Mouse (Mus musculus) midbrain, embryonic 11.5 days (tissue): ENCODE results near the gene Anapc15-ps. TPM values are rescaled to one million over a fixed set of nuclear protein-coding genes. Genes with fewer than 3 reads are reported as not detected.
A peak's percentile ranks its signal among the peaks of the same experiment; 100 is the strongest.

Experiments used
- ATAC-seq: fragments of 200-750 bp; cut with Nextera tagmentation; 2 replicates; pipeline ENCODE4 v1.8.0; 2017; ENCODE audit warnings: moderate TSS enrichment, moderate library complexity; ENCODE audit not compliant: low FRiP score
- DNase-seq: peaks from one replicate; pipeline ENCODE4 v3.0.0; 2015; ENCODE audit warnings: low spot score; ENCODE audit errors: missing footprints
- H3K27ac ChIP-seq: fragments of 300-500 bp; sonication (generic); 2 replicates; pipeline ENCODE4 v1.5.1; 2014; ENCODE audit warnings: low read depth, low read length
- H3K27me3 ChIP-seq: fragments of 300-500 bp; sonication (generic); 2 replicates; pipeline ENCODE4 v1.6.1; 2014; ENCODE audit warnings: mild to moderate bottlenecking, low read length, moderate library complexity, mixed read lengths; ENCODE audit not compliant: control insufficient read depth, insufficient read depth
- H3K36me3 ChIP-seq: fragments of 300-500 bp; sonication (generic); 2 replicates; pipeline ENCODE4 v1.6.1; 2014; ENCODE audit warnings: mild to moderate bottlenecking, low read length, moderate library complexity, mixed read lengths; ENCODE audit not compliant: control insufficient read depth, insufficient read depth
- H3K4me1 ChIP-seq: fragments of 300-500 bp; sonication (generic); 2 replicates; pipeline ENCODE4 v1.6.1; 2014; ENCODE audit warnings: low read length; ENCODE audit not compliant: control insufficient read depth, insufficient read depth
- H3K4me2 ChIP-seq: fragments of 300-500 bp; sonication (generic); 2 replicates; pipeline ENCODE4 v1.6.1; 2014; ENCODE audit warnings: mild to moderate bottlenecking, moderate library complexity
- H3K4me3 ChIP-seq: fragments of 300-500 bp; sonication (generic); 2 replicates; pipeline ENCODE4 v1.5.1; 2014; ENCODE audit warnings: low read depth, low read length
- H3K9ac ChIP-seq: fragments of 300-500 bp; sonication (generic); 2 replicates; pipeline ENCODE4 v1.6.1; 2014; ENCODE audit warnings: low read length
- H3K9me3 ChIP-seq: fragments of 300-500 bp; sonication (generic); 2 replicates; pipeline ENCODE4 v1.6.1; 2016; ENCODE audit warnings: low read length; ENCODE audit not compliant: control insufficient read depth
- WGBS: fragments of 180-500 bp; shearing (Covaris S2); extraction: QIAGEN DNeasy Blood & Tissue Kit; methylation state at CpG from one replicate; pipeline ENCODE4 v1.1.7; 2014; 5-methylcytosine and 5-hydroxymethylcytosine counted together
- polyA plus RNA-seq: library from polyadenylated mRNA; unstranded; fragments of >200 nt; fragmentation: Nextera tagmentation; extraction: Ambion mirVana; gene quantifications from 2 replicates; pipeline ENCODE4 v1.2.1, GENCODE M21; 2014

The Anapc15-ps gene
- polyA plus RNA-seq, 1 experiment from 2014 or later, result not detected

GRCm38 (mm10) chr10:95684250-95684649, 11.0 kb upstream of the Anapc15-ps start:
- Histone ChIP-seq H3K36me3 (no peaks in the 10 kb centered on the region), H3K4me1 (peaks cover 16% of the 10 kb centered on the region), H3K9ac (no peak overlapping the region), H3K27ac (no peak overlapping the region), H3K4me3 (no peak overlapping the region), H3K4me2 (no peak overlapping the region), H3K9me3 (no peaks in the 10 kb centered on the region), H3K27me3 (no peaks in the 10 kb centered on the region)
- WGBS, result 93% methylated on average over 4 of the region's 4 CpGs
- ATAC-seq, result no peak
- DNase-seq, result no peak

GRCm38 (mm10) chr10:95683735-95684134, 10.5 kb upstream of the Anapc15-ps start:
- DNase-seq (no peak), ATAC-seq (no peak)
- no peaks in the 10 kb centered on the region for H3K36me3 ChIP-seq
- no peak overlapping the region for H3K9ac ChIP-seq
- no peaks in the 10 kb centered on the region for H3K9me3 ChIP-seq
- H3K4me3 ChIP-seq, result no peak overlapping the region
- 92% methylated on average over 3 of the region's 3 CpGs for WGBS
- H3K27ac ChIP-seq, result no peak overlapping the region
- H3K27me3 ChIP-seq, result no peaks in the 10 kb centered on the region
- H3K4me2 ChIP-seq, result no peak overlapping the region
- H3K4me1 ChIP-seq, result peaks cover 16% of the 10 kb centered on the region

- Histone ChIP-seq H3K4me3 (no peak overlapping the region), H3K27me3 (no peaks in the 10 kb centered on the region), H3K9ac (no peak overlapping the region), H3K4me1 (peaks cover 16% of the 10 kb centered on the region), H3K4me2 (no peak overlapping the region), H3K36me3 (no peaks in the 10 kb centered on the region), H3K9me3 (no peaks in the 10 kb centered on the region), H3K27ac (no peak overlapping the region)
- DNase-seq (no peak), ATAC-seq (no peak)
- 75% methylated on average over 10 of the region's 10 CpGs for WGBS
These were observed 9.7 kb upstream of the Anapc15-ps start for GRCm38 (mm10) chr10:95682964-95683363.

GRCm38 (mm10) chr10:95682091-95682740, 9.0 kb upstream of the Anapc15-ps start:
- H3K27ac ChIP-seq, result no peak overlapping the region
- no peak for DNase-seq
- WGBS, result 92% methylated on average over 9 of the region's 9 CpGs
- no peak for ATAC-seq
- H3K4me3 ChIP-seq, result no peak overlapping the region
- no peaks in the 10 kb centered on the region for H3K9me3 ChIP-seq
- no peak overlapping the region for H3K4me2 ChIP-seq
- no peaks in the 10 kb centered on the region for H3K36me3 ChIP-seq
- H3K4me1 ChIP-seq, result peaks cover 16% of the 10 kb centered on the region
- H3K9ac ChIP-seq, result no peak overlapping the region
- H3K27me3 ChIP-seq, result no peaks in the 10 kb centered on the region

- no peak overlapping the region for H3K4me2 ChIP-seq
- peaks cover 16% of the 10 kb centered on the region for H3K4me1 ChIP-seq
- ATAC-seq (no peak), DNase-seq (no peak)
- WGBS, result 86% methylated on average over 4 of the region's 4 CpGs
- H3K9me3 ChIP-seq, result no peaks in the 10 kb centered on the region
- H3K4me3 ChIP-seq, result no peak overlapping the region
- no peak overlapping the region for H3K9ac ChIP-seq
- H3K36me3 ChIP-seq, result no peaks in the 10 kb centered on the region
- no peak overlapping the region for H3K27ac ChIP-seq
- H3K27me3 ChIP-seq, result no peaks in the 10 kb centered on the region
These were observed 8.2 kb upstream of the Anapc15-ps start for GRCm38 (mm10) chr10:95681481-95681880.

- Histone ChIP-seq H3K27ac (no peak overlapping the region), H3K9ac (no peak overlapping the region), H3K27me3 (no peaks in the 10 kb centered on the region), H3K4me1 (peaks cover 16% of the 10 kb centered on the region), H3K4me3 (peak overlapping the region; percentile 11; the same call in 1 of the 2 replicates), H3K4me2 (peak overlapping the region; percentile 35), H3K36me3 (no peaks in the 10 kb centered on the region), H3K9me3 (no peaks in the 10 kb centered on the region)
- DNase-seq, result no peak
- WGBS, result 48% methylated on average over 7 of the region's 7 CpGs
- ATAC-seq, result no peak
These were observed 7.8 kb upstream of the Anapc15-ps start for GRCm38 (mm10) chr10:95681058-95681440.

- 46% methylated on average over 28 of the region's 28 CpGs for WGBS
These were observed 7.2 kb upstream of the Anapc15-ps start for GRCm38 (mm10) chr10:95680153-95681057.

GRCm38 (mm10) chr10:95679131-95679530, 5.9 kb upstream of the Anapc15-ps start:
- Histone ChIP-seq H3K4me1 (peaks cover 11% of the 10 kb centered on the region; the same call in 1 of the 2 replicates), H3K4me2 (no peak overlapping the region), H3K4me3 (no peak overlapping the region), H3K36me3 (no peaks in the 10 kb centered on the region), H3K9me3 (no peaks in the 10 kb centered on the region), H3K9ac (no peak overlapping the region), H3K27me3 (no peaks in the 10 kb centered on the region), H3K27ac (no peak overlapping the region)
- DNase-seq, result no peak
- ATAC-seq, result no peak
- 81% methylated on average over 5 of the region's 5 CpGs for WGBS

More at GRCm38 (mm10) chr10:95680153-95681057, 7.2 kb upstream of the Anapc15-ps start:
- no peak for ATAC-seq
- Histone ChIP-seq H3K4me2 (peak overlapping the region; percentile 35), H3K36me3 (no peaks in the 10 kb centered on the region), H3K27ac (no peak overlapping the region), H3K9ac (no peak overlapping the region), H3K27me3 (no peaks in the 10 kb centered on the region), H3K9me3 (no peaks in the 10 kb centered on the region), H3K4me3 (peak overlapping the region; percentile 11; the same call in 1 of the 2 replicates), H3K4me1 (peaks cover 16% of the 10 kb centered on the region)
- DNase-seq, result no peak

- Histone ChIP-seq H3K4me2 (no peak overlapping the region), H3K4me1 (peaks cover 11% of the 10 kb centered on the region; the same call in 1 of the 2 replicates), H3K36me3 (no peaks in the 10 kb centered on the region), H3K4me3 (no peak overlapping the region), H3K9ac (no peak overlapping the region), H3K27ac (no peak overlapping the region), H3K27me3 (no peaks in the 10 kb centered on the region), H3K9me3 (no peaks in the 10 kb centered on the region)
- 94% methylated on average over 2 of the region's 2 CpGs for WGBS
- no peak for DNase-seq
- no peak for ATAC-seq
These were observed 5.4 kb upstream of the Anapc15-ps start for GRCm38 (mm10) chr10:95678661-95679060.
